Mouse (Mus musculus) thymus, adult 2 months (tissue): ENCODE results near the gene Robo1. TPM values are rescaled to one million over a fixed set of nuclear protein-coding genes. Genes with fewer than 3 reads are reported as not detected.

ENCODE experiments used
- DNase-seq: peaks from one replicate; pipeline ENCODE4 v3.0.0; 2021
- H3K27ac ChIP-seq: fragments of 200-500 bp; 2 replicates; pipeline ENCODE4 v1.5.1; 2012; ENCODE audit warnings: low read length, control low read depth; ENCODE audit not compliant: control insufficient read depth, insufficient read depth
- H3K27me3 ChIP-seq: fragments of 200-500 bp; 2 replicates; pipeline ENCODE4 v1.6.1; 2012; ENCODE audit warnings: mild to moderate bottlenecking, low read length, moderate library complexity, mixed read lengths; ENCODE audit not compliant: control insufficient read depth, insufficient read depth
- H3K36me3 ChIP-seq: fragments of 200-500 bp; 2 replicates; pipeline ENCODE4 v1.6.1; 2012; ENCODE audit warnings: mild to moderate bottlenecking, low read length, moderate library complexity; ENCODE audit not compliant: control insufficient read depth, insufficient read depth
- H3K4me1 ChIP-seq: fragments of 200-500 bp; replicated peaks from 2 replicates; pipeline ENCODE4 v1.6.1; 2012; ENCODE audit warnings: low read length; ENCODE audit not compliant: control insufficient read depth, insufficient read depth
- H3K4me3 ChIP-seq: fragments of 200-500 bp; 2 replicates; pipeline ENCODE4 v1.5.1; 2012; ENCODE audit warnings: mild to moderate bottlenecking, low read length, control low read depth, moderate library complexity; ENCODE audit not compliant: control insufficient read depth, insufficient read depth
- CTCF ChIP-seq: fragments of 200-500 bp; IDR thresholded peaks from 2 replicates; pipeline ENCODE4 v1.5.1; 2012; ENCODE audit warnings: mild to moderate bottlenecking, control low read depth, low read length, moderate library complexity, borderline replicate concordance; ENCODE audit not compliant: control insufficient read depth, poor library complexity, insufficient read depth; ENCODE audit errors: extremely low read depth
- POLR2A ChIP-seq: fragments of 200-500 bp; IDR thresholded peaks from 2 replicates; pipeline ENCODE4 v1.6.1; 2012; ENCODE audit warnings: mild to moderate bottlenecking, low read length, control low read depth, moderate library complexity; ENCODE audit not compliant: control insufficient read depth, poor library complexity, insufficient read depth; ENCODE audit errors: extremely low read depth
- WGBS: fragments of 180-500 bp; shearing (Covaris S2); methylation state at CpG from one replicate; pipeline ENCODE4 v1.1.7; 2018; 5-methylcytosine and 5-hydroxymethylcytosine counted together
- polyA plus RNA-seq: library from polyadenylated mRNA; depleted of rRNA; stranded (reverse); fragments of >200 nt; gene quantifications from 2 replicates; pipeline ENCODE4 v1.2.3, GENCODE M21; 2012

Gene Robo1
- polyA plus RNA-seq, 1 experiment = 5.8 TPM

GRCm38 (mm10) chr16:72794692-72795378, 486.7 kb downstream of the Robo1 start:
- Histone ChIP-seq H3K4me3 (no peak overlapping the region), H3K36me3 (no peaks in the 10 kb centered on the region), H3K4me1 (no peaks in the 10 kb centered on the region), H3K27me3 (no peaks in the 10 kb centered on the region), H3K27ac (no peak overlapping the region)
- DNase-seq = no peak
- 82% methylated on average over 6 of the region's 6 CpGs for WGBS
- TF ChIP-seq CTCF = no peak
- TF ChIP-seq POLR2A = no peak

- TF ChIP-seq CTCF (no peak), POLR2A (no peak)
- no peaks in the 10 kb centered on the region for H3K27me3 ChIP-seq
- 72% methylated on average over 1 of the region's 1 CpGs for WGBS
- no peaks in the 10 kb centered on the region for H3K4me1 ChIP-seq
- no peak for DNase-seq
- H3K4me3 ChIP-seq = no peak overlapping the region
- no peaks in the 10 kb centered on the region for H3K36me3 ChIP-seq
- H3K27ac ChIP-seq = no peak overlapping the region
Observed at GRCm38 (mm10) chr16:72795379-72795712, 487.2 kb downstream of the Robo1 start.

GRCm38 (mm10) chr16:72798405-72798949, 490.4 kb downstream of the Robo1 start:
- no peak for TF ChIP-seq POLR2A
- WGBS = 95% methylated on average over 12 of the region's 12 CpGs
- Histone ChIP-seq H3K4me1 (no peaks in the 10 kb centered on the region), H3K27ac (no peak overlapping the region), H3K27me3 (no peaks in the 10 kb centered on the region), H3K36me3 (no peaks in the 10 kb centered on the region), H3K4me3 (no peak overlapping the region)
- DNase-seq = no peak

- Histone ChIP-seq H3K36me3 (no peaks in the 10 kb centered on the region), H3K27me3 (no peaks in the 10 kb centered on the region), H3K27ac (no peak overlapping the region), H3K4me3 (no peak overlapping the region), H3K4me1 (no peaks in the 10 kb centered on the region)
- no peak for DNase-seq
- 91% methylated on average over 15 of the region's 15 CpGs for WGBS
- TF ChIP-seq POLR2A (no peak), CTCF (no peak)
Observed at GRCm38 (mm10) chr16:72800121-72800749, 492.1 kb downstream of the Robo1 start.

GRCm38 (mm10) chr16:72800788-72801187, 492.7 kb downstream of the Robo1 start:
- H3K4me3 ChIP-seq = no peak overlapping the region
- no peaks in the 10 kb centered on the region for H3K4me1 ChIP-seq
- no peaks in the 10 kb centered on the region for H3K27me3 ChIP-seq
- no peak for DNase-seq
- 93% methylated on average over 6 of the region's 6 CpGs for WGBS
- TF ChIP-seq CTCF = no peak
- no peak for TF ChIP-seq POLR2A
- H3K36me3 ChIP-seq = no peaks in the 10 kb centered on the region
- no peak overlapping the region for H3K27ac ChIP-seq

- H3K27ac ChIP-seq = no peak overlapping the region
- no peak for TF ChIP-seq CTCF
- no peak for TF ChIP-seq POLR2A
- WGBS = 63% methylated on average over 10 of the region's 10 CpGs
- H3K4me1 ChIP-seq = no peaks in the 10 kb centered on the region
- H3K36me3 ChIP-seq = no peaks in the 10 kb centered on the region
- no peaks in the 10 kb centered on the region for H3K27me3 ChIP-seq
- DNase-seq = no peak
- H3K4me3 ChIP-seq = no peak overlapping the region
Observed at GRCm38 (mm10) chr16:72808351-72808750, 500.2 kb downstream of the Robo1 start.
